Mouse (Mus musculus) left cerebral cortex, adult 11 months (tissue): ENCODE results near the gene Cbx7.
"Not testable (repeated sequence)": the region's sequence is repeated elsewhere in the genome, so short reads cannot be mapped to it uniquely, and the experiment has no call there.

Experiments used
- DNase-seq: peaks from one replicate; pipeline ENCODE4 v3.0.0; 2022; ENCODE audit warnings: low spot score

Gene Cbx7

DNA sequence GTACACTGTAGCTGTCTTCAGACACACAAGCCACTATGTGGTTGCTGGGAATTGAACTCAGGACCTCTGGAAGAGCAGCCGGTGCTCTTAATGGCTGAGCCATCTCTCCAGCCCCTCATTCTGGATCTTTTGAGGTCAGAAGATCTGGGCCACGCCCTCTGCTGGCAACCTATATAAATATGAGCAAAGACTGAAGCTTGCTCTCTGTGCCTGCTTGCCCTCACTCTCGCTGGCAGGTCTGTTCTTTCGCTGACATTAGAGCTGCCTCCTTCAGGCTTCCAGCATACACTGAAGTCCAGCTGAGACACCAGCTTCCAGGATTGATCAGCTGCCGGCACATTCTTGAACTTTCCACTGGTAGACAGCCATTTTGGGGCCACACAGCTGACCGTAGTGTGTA lies 23.2 kb downstream of the Cbx7 start:
- DNase-seq, result no peak

DNA sequence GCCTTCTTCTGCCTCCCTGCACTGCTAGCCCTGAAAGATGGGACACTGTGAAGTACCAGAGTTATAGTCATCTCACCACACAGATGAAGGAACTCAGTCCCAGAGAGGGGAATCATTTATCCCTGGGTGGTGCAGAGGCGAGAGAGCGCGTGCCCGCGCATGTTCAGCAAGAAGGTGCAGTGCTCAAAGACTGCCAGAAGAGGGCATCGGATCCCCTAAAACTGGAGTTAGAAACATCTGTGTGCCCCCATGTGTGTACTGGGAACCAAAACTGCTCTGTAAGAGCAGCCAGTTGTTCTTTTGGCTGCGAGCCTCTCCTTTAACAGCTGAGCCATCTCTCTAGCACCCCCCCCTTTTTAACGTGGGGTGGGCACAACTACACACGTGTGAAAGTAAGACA lies 24.1 kb downstream of the Cbx7 start:
- DNase-seq, result no peak

DNA sequence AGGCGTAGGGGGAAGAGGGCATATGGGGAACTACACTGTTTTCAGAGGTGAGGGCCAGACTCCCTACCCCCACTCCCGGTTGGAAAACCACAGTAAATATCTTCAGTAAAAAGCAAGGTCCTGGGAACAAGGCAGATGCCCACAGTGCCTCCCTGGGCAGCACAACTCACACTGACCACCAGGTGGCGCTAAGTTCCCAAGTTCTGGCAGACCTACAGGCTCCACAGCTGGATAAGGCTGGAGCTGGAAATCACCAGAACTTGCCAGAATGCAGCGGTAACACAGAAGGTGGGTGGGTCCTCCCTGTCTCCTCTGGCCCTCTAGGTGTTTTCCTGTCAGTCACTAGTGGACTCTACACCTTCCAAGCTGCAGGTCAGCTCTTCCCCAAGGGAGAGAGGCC lies 24.9 kb downstream of the Cbx7 start:
- DNase-seq, result peak; percentile 81

DNA sequence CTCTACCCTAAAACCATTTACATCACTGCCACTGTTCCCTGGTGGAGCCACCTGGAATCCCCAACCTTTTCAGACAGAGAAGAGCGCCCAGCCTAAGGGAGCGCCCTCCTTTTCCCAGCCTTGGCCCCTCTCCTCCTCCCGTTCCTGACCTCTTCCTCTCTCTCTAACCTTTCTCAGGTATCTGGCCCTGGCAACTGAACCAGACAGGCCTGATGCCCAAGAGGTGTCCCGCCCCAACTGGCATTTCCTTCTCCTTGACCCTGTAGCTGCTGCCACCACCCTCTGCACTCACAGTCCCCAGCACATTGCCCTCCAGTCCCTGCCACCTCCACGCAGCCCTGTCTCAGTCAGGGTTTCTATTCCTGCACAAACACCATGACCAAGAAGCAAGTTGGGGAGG lies 26.0 kb downstream of the Cbx7 start:
- no peak for DNase-seq

DNA sequence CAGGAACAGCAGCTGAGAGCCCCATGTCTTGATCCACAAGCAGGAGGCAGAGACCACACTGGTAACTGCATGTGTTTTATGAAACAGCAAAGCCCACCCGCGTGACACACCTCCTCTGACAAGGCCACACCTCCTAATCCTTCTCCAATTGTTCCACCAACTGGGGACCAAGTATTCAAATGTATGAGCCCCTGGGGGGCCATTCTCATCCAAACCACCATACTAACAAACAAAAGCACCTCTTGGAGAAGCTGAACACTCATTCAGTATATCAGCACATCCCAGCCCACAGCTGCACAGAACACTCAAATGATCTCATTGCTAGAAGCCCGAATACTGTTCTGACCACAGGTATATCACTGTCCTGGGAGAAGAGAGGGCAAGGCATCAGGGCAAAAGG lies 27.3 kb downstream of the Cbx7 start:
- no peak for DNase-seq

DNA sequence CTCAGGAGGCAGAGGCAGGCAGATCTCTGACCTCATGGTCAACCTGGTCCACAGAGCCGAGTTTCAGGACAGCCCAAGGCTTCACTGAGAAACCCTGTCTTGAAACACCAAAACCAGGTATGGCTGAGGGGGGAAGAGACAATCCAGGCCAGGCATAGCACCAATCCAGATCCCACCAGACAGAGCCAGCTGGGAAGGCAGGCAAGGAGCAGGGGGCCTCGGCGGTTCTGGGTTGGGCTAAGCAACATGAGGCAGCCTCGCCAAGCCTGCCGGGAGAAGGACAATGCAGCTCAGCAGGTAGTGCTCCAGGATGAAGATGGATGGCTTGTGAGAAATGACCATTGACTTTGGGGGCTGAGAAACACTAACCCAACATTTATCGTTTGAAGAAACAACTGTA lies 28.4 kb downstream of the Cbx7 start:
- no peak for DNase-seq

DNA sequence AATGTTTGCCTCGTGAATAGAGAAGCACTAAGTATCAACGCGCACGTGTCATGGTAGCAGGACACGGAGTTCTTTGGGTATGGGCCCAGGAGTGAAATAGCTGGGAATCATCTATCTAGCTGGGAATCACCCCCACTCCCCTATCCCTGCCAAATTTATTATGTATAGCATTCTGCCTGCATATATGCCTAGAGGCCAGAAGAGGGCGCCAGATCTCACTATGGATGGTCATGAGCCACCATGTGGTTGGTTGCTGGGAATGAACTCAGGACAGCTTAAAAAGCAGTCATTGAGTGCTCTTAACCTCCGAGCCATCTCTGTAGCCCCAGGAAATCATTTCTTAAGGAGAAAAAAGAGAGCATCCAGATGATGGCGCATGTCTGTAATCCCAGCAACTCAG lies 30.0 kb downstream of the Cbx7 start:
- DNase-seq, result no peak

DNA sequence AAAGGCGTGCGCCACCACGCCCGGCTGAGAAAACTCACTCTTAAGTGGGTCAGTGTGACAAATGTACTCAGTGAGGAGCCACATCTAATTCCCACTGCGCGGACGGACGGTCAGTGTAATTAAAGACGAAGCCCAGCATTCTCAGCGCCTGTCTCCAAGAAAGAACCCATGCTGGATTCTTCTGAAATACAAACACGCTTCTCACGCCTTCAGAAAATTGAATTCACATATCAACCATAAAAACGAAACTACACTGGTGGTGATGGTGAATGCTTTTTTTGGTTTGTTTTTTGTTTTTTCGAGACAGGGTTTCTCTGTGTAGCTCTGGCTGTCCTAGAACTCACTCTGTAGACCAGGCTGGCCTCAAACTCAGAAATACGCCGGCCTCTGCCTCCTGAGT lies 31.0 kb downstream of the Cbx7 start:
- no peak for DNase-seq

DNA sequence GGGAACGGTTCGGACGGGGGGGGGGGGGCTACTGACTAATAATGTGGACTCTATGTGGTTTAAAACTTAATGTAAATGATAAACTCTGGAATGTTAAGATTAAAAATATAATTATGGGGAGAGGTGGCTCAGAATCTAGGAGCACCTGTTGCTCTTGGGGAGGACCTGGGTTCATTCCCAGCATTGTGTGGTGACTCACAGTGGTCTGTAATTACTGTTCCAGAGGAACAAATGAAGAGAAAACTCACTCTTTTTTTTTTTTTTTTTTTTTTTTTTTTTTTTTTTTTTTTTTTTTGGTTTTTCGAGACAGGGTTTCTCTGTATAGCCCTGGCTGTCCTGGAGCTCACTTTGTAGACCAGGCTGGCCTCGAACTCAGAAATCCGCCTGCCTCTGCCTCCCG lies 31.4 kb downstream of the Cbx7 start:
- not testable (repeated sequence) for DNase-seq

DNA sequence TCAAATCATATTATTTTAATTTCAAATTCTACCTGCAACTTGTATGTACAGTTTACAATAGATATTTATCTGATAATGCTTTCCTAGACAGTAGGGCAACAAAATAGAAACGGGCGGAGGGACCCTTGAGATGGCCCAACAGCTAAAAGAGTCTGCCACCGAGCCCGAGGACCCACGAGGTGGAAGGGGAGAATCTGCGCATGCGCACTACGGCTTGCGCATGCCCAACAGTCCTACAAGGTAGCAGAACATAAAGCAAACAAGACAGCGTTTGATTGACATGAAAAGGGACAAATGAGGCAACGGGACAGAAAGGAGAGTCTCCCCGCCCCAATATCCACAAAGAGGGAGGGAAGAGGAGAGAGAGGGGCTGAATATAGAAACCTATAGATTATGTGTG lies 31.9 kb downstream of the Cbx7 start:
- no peak for DNase-seq

DNA sequence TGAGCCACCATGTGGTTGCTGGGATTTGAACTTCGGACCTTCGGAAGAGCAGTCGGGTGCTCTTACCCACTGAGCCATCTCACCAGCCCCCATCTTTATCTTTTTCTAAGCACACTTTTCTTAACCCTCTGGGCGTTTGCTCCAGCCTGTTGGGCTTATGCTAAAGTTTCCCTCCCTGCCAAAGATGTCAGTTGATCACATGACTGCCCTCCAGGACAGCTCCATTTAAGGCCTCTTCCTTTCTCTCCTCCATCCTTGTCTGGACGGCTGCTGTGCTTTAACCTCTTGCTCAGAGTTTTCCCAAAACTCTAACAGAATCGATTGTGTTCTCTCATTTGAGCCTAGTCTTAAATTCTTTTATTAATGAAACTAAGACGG lies 34.6 kb downstream of the Cbx7 start:
- DNase-seq, result no peak

DNA sequence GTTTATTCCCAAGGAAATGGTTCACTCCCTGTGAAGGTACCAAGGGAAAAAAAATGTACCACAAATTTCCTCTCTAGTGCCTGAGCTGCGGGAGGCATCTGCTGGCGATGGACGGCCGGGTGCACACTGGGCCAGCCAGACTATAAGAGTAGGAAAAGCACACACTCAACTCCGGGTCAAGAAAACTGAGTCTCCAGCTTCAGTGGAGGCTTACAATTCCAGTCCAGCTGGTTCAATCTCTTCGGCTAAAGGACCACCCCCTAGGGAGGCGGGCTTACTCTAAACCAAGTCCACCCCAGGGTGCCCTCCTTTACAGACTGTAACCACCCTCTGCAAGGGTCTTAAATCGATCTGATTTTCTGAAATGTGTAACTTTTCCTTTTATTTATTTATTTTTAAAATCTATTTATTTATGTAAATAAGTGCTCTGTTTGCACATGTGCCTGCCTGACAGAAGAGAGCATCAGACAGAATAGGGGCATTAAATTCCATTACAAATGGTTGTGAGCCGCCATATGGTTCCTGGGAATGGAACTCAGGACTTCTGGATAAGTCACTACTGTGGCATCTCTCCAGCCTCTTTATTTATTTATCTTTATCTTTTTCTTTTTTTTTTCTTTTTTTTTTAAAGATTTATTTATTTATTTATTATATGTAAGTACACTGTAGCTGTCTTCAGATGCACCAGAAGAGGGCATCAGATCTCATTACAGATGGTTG lies 35.1 kb downstream of the Cbx7 start:
- no peak for DNase-seq

DNA sequence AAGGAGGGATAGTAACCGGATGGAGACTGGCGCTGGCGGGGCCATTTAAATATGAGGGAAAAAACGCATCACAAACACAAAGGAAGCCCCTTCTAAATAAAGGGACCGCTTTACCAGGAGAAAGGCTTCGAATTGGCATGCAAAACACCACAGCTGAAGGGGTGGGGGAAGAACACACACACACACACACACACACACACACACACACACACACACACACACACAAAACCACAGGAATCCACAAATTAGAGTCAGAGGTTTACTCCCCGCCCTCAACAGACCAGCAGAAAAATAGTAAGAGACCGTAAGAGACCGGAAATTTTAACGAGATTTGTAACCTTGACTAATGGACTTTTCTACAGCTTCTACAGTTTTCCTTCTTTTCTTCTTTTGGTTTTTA lies 36.1 kb downstream of the Cbx7 start:
- no peak for DNase-seq

DNA sequence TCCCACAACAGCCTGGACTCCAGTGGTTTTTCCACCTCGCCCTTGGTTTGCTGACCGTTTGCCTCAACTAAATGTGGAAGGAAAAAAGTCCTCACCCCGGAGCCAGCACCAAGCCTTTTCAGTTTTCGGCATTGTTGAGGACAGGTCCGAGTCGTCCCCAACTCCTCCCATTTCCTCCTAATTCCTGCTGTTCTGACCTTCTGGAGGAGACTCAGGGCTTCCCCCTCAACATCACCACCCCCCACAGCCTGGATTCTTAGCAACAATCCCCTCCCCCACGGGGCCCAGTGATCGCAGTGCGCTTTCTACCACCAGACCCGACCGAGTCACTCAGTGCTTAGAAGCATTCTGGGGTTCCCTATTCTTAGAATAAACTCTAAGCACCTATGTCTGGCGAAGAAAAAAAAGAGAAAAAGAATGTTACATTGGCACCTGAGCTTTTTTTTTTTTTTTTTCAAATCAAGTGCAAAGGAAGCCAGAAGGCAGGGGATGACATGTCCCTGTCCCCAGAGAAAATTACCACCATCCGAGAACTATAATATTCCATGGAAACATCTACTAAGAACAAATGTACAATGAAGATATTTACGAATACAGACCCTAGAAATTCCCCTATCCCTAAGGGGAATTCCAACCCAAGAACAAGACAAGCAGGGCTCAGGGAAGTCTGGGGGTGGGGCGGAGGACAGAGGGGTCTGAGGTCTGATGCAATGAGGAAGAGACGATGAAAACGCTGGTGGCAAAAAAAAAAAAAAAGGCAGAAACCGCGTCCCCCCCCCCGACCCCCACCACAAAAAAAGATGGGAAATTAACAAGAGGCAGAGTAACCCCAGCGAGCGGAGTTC lies 37.0 kb downstream of the Cbx7 start:
- DNase-seq, result no peak

DNA sequence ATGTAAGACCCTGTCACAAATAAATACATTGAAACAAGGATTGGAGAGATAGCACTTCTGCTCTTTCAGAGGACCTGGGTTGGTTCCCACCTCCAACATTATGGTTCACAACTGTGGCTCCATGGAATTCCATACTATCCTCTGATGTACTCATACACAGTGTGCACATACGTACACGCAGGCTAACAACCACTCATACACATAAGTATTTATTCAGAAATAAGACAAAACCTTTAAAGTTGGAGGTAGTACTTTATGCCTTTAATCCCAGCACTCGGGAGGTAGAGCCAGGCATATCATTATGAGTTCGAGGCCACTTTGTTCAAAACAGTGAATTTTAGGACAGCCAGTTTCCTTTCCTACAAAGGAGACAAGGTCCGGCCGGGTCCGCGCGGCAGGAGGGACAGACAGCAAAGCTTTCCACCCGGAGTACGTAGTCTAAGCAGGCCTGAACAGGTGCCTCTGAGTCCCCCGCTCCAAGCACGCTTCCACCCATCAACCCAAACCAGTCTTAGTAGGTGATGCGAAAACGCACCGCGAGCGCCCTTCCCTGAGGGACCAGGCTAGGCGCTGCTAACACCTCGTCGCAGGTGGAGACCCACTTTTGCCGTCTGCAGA lies 37.8 kb downstream of the Cbx7 start:
- DNase-seq, result no peak

DNA sequence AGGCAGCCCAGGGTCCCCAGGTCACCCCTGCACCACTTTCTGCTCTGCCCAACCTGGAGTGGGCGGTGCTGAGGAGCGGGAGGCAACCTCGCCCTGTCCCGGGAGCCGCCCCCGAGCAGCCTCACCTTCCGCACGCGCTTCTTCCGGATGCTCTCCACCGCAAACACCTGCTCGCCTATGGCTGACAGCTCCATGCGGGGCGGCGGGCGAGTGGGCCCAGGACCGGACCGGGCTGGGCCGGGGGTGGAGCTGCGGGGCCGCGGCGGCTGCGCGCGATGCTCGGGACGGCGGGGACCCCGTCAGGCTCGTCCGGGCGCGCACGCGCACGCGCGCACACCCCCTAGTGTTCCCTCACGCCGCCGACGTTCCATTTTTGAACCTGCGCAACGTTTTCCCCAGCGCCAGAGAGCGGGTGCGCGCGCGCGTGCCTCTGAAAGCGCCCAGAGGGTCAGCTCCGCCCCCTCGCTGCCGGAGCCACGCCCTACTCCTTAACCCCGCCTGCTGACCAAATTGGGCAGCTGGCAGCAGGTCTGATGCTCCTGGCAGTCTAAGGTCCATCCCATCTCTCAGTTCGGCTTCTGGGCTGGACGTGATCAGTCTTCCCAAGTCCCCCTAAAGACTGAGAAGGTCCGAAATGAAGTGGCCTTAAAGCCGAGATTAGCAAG lies 38.5 kb downstream of the Cbx7 start:
- peak; percentile 88 for DNase-seq

DNA sequence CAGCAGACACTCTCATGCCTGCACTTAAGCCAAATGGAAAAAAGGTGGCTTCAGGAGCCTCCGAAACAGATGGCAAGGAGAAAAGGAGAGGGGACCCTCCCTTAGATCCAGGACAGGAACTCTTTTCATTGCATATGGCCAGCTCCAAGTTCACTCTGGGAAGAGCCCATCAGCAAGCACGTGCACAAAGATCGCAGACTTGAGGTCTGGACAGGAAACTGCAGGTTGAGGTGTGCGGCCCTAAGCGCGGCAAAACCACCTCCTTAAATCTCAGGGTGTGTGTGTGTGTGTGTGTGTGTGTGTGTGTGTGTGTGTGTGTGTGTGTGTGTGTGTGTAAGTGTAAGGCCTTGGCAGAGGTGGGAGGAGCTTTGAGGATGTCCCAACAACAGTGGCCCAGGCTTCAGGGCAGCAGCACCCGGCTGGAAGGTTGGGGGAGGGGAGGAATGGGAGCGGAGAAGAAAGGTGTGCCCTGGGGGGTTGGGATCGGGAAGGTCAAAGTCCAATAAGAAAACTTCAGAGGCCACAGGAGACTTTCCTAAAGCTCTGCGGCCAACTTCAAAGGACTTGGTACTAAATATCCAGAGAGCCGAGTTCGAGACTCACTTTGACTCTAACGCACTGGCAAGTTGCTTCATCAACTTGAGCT lies 39.3 kb downstream of the Cbx7 start:
- DNase-seq, result no peak

DNA sequence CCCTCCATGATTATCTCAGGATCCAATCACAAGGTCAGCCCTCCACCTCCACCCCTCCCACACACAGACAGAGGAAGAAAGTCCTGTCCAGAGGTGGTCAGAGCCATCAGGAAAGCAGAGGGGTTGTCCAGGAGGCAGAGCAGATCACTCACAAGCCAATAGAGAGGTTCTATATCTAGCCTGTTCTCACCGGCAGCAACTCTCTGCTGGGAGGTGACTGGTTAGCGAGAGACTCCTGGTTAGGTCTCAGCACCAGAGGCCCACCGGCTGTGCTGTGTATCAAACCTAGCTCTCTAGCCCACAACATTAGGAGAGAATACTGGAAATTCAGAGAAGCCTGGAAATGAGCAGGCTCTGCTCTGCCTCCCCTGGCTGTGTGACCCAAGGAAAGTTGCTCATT lies 41.2 kb downstream of the Cbx7 start:
- no peak for DNase-seq

DNA sequence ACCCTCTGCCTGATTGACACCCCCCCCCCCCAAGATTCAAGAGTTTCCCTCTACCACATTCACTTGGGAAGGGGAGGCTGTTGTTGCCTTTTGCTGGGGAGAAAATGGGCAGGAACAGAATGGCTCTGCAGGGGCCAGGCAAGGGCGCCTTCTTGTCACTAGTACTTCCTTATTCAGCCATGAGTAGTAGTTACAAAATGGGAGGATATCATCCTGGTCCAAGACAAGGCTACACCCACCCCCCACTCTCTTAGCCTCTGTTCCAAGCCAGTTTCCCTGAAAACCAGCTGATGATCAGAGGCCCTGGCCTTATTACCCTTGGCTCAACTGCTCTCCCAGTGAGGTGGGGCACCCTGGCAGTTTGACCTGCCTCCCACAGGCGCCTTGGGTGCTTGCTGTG lies 42.2 kb downstream of the Cbx7 start:
- DNase-seq, result no peak

DNA sequence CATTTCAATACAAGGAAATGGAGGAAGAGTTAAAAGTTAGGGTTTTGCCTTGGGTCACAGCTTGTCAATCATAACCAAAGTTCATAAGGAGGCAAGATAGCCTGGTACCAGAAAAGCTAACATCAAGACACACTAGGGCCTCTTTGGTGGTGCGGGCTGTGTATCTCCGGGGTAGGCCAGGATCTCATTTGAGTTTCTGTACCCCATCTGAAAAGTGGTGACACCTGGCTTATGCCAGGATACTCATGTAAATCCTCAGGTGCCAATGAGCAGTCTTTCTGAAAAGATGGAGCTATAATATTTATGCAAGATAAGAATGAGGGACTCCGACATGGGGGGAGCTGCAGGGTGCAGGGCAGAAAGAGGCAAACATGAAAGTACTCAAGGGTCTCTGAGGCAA lies 42.6 kb downstream of the Cbx7 start:
- DNase-seq, result no peak

DNA sequence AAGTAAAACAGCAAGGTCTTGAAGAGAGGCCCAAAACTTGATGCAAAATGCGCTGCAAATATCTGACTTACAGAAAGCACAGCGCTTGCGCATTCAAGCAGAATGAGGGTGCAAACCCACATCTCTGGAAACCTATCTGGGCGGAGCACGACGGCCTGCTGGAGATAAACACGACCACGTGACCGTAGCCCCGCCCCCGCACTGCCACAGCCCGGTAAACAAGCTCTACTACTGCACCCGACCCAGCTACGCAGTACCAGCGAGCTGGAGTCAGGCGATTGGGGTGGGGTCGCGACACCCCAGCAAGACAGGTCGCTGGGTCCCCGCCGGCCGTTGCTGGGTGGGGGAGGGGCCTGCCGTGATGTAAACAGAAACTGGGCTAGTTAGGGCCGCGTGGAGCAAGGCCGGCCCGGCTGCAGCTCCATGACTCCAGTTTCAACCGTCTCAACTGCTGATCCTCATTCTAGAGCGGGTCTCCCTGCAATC lies 43.2 kb downstream of the Cbx7 start:
- DNase-seq, result peak; percentile 88

DNA sequence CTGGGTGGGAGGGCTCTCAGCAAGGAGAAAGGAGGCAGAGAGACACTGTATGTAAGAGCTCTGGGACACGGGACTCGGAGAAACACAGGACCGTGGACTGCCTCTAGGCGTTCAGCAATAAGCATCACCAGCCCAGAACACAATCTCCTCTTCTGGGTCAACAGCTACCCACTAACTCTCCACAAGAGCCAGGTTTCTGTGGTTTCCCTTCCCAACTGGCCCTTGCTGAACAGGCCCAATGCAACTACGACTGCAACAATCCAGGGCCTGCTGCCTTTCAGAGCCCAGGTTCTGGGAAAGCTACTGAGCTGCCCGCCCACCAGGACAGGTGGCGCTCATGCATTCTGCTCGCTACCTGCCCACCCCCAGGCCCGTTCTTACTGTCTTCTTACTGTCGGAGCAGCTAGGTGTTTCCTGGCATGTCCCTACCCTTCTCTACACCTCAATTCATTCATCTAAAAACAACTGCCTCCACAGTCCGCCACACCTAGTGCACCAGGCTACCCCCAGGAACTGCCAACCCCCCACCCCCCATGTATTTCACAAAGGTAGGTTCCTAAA lies 44.0 kb downstream of the Cbx7 start:
- DNase-seq, result no peak
